Mouse (Mus musculus) lung, postnatal 0 days (tissue): Measurements from ENCODE around the gene Lce3b. TPM values are rescaled to one million over a fixed set of nuclear protein-coding genes. Genes with fewer than 3 reads are reported as not detected.
A peak's percentile ranks its signal among the peaks of the same experiment; 100 is the strongest.

ENCODE experiments used
- ATAC-seq: fragments of 200-750 bp; cut with Nextera tagmentation; 2 replicates; pipeline ENCODE4 v1.8.0; 2017; ENCODE audit warnings: moderate library complexity
- DNase-seq: peaks from one replicate; pipeline ENCODE4 v3.0.0-alpha.2; 2016; ENCODE audit warnings: low spot score
- H3K27ac ChIP-seq: fragments of 300-500 bp; sonication (generic); 2 replicates; pipeline ENCODE4 v1.5.1; 2014; ENCODE audit warnings: antibody characterized with exemption, mild to moderate bottlenecking, low read length, mixed read lengths
- H3K27me3 ChIP-seq: fragments of 300-500 bp; sonication (generic); replicated peaks from 2 replicates; pipeline ENCODE4 v1.6.1; 2014; ENCODE audit warnings: low read length, mixed read lengths; ENCODE audit not compliant: insufficient read depth
- H3K36me3 ChIP-seq: fragments of 300-500 bp; sonication (generic); 2 replicates; pipeline ENCODE4 v1.6.1; 2014; ENCODE audit warnings: low read length, mixed read lengths; ENCODE audit not compliant: insufficient read depth
- H3K4me1 ChIP-seq: fragments of 300-500 bp; sonication (generic); 2 replicates; pipeline ENCODE4 v1.6.1; 2014; ENCODE audit warnings: antibody characterized with exemption, low read depth, low read length, mixed read lengths; ENCODE audit not compliant: insufficient read depth
- H3K4me2 ChIP-seq: fragments of 300-500 bp; sonication (generic); replicated peaks from 2 replicates; pipeline ENCODE4 v1.6.1; 2014; ENCODE audit warnings: low read depth, mild to moderate bottlenecking, low read length, moderate library complexity, mixed read lengths
- H3K4me3 ChIP-seq: fragments of 300-500 bp; sonication (generic); 2 replicates; pipeline ENCODE4 v1.5.1; 2014; ENCODE audit warnings: low read depth, low read length
- H3K9ac ChIP-seq: fragments of 300-500 bp; sonication (generic); replicated peaks from 2 replicates; pipeline ENCODE4 v1.6.1; 2014; ENCODE audit warnings: low read depth, mild to moderate bottlenecking
- H3K9me3 ChIP-seq: fragments of 300-500 bp; sonication (generic); 2 replicates; pipeline ENCODE4 v1.6.1; 2016; ENCODE audit warnings: low read length, mixed read lengths
- CTCF ChIP-seq: IDR thresholded peaks from 2 replicates; pipeline ENCODE4 v1.5.1; 2016; ENCODE audit warnings: antibody characterized with exemption, mild to moderate bottlenecking
- EP300 ChIP-seq: IDR thresholded peaks from 2 replicates; pipeline ENCODE4 v1.6.1; 2016; ENCODE audit warnings: antibody characterized with exemption, mild to moderate bottlenecking, control low read depth
- WGBS: fragments of 180-500 bp; shearing (Covaris S2); extraction: QIAGEN DNeasy Blood & Tissue Kit; methylation state at CpG from one replicate; pipeline ENCODE4 v1.1.7; 2014; 5-methylcytosine and 5-hydroxymethylcytosine counted together
- polyA plus RNA-seq: library from polyadenylated mRNA; unstranded; fragments of >200 nt; fragmentation: Nextera tagmentation; extraction: Ambion mirVana; gene quantifications from 2 replicates; pipeline ENCODE4 v1.2.1, GENCODE M21; 2015

Lce3b gene
- polyA plus RNA-seq: not detected in 2 replicates

DNA sequence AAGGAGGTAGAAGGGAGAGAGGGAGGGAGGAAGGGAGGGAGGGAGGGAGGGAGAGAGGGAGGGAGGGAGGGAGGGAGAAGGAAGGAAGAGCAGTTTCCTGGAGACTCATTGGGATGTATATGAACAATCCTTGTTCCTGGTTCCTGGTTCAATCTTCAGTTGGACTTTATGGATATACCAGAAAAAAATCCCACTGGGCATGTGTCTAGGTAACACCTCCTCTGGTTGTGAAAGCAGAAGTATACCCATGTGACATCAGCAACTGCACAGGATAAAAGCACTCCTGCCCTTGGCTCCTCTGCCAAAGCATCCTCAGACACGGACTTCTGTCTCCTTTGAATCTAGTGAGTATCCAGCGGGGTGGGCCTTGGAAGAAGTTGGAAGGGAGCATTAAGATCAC, at the start of gene Lce3b:
TSS of gene Lce3b (plus strand) at position 301 of the 400 bp plus-strand sequence.
- TF ChIP-seq EP300 (no peak), CTCF (no peak)
- no peaks in the 10 kb centered on the region for H3K27me3 ChIP-seq
- H3K27ac ChIP-seq: no peak within 1 kb of the TSS
- no peak within 1 kb of the TSS for H3K4me2 ChIP-seq
- H3K36me3 ChIP-seq: no peaks in the 10 kb centered on the region
- no peak for DNase-seq
- no peaks in the 10 kb centered on the region for H3K4me1 ChIP-seq
- no peak within 1 kb of the TSS for H3K9ac ChIP-seq
- no peak for ATAC-seq
- 43% methylated on average over 2 of the region's 2 CpGs for WGBS
- no peak within 1 kb of the TSS for H3K4me3 ChIP-seq
- no peaks in the 10 kb centered on the region for H3K9me3 ChIP-seq

DNA sequence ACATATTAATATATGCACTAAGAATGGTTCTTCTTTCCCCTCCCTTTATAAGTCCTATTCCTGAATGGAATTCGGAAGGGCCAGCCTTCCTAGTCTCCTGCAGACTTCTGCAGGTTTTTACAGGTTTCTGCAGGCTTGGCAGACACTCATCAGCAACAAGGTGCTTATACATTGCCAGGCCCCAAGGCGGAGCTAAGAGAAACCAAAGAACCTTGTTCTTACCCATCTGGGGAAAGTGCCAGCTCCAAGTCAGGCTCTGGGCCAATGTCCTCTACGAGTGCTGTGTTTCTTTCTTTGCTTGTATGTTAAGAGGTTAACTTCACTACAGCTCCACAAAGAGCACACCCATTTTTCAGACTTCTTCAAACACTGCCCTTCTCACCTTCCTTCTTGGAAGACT, 38.7 kb upstream of the Lce3b start:
- ATAC-seq: peak; percentile 38

DNA sequence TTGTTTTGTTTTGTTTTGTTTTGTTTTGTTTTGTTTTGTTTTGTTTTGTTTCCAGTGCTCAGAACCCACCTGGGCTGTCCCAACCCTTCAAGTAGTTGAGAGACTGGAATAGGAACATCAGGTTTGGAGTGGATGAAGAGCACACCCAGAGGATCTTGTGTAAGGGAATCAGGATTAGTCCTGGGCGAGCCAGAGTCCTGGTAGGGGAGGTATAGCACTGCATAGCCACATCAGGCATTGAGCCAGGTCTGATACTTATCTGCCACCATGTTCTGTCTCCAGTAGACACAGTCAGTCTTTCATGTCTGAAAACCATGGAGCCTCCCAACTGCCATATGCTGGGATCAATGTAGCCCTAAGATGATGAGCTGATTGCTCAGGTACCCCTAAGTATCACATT, 38.3 kb upstream of the Lce3b start:
- WGBS: 32% methylated on average over 1 of the region's 1 CpGs
- no peaks in the 10 kb centered on the region for H3K27me3 ChIP-seq
- H3K9ac ChIP-seq: no peak overlapping the region
- no peak for TF ChIP-seq EP300
- TF ChIP-seq CTCF: no peak
- H3K27ac ChIP-seq: no peak overlapping the region
- H3K4me3 ChIP-seq: no peak overlapping the region
- no peak overlapping the region for H3K4me2 ChIP-seq
- no peak for DNase-seq
- no peaks in the 10 kb centered on the region for H3K36me3 ChIP-seq
- H3K9me3 ChIP-seq: no peaks in the 10 kb centered on the region
- ATAC-seq: no peak
- H3K4me1 ChIP-seq: no peaks in the 10 kb centered on the region

More for the DNA sequence above, 38.7 kb upstream of the Lce3b start:
- TF ChIP-seq EP300 (no peak), CTCF (no peak)
- Histone ChIP-seq H3K9me3 (no peaks in the 10 kb centered on the region), H3K4me3 (no peak overlapping the region), H3K4me2 (no peak overlapping the region), H3K4me1 (no peaks in the 10 kb centered on the region), H3K27me3 (no peaks in the 10 kb centered on the region), H3K27ac (no peak overlapping the region), H3K36me3 (no peaks in the 10 kb centered on the region), H3K9ac (no peak overlapping the region)
- WGBS: 31% methylated on average over 3 of the region's 3 CpGs
- peak; percentile 59 for DNase-seq

DNA sequence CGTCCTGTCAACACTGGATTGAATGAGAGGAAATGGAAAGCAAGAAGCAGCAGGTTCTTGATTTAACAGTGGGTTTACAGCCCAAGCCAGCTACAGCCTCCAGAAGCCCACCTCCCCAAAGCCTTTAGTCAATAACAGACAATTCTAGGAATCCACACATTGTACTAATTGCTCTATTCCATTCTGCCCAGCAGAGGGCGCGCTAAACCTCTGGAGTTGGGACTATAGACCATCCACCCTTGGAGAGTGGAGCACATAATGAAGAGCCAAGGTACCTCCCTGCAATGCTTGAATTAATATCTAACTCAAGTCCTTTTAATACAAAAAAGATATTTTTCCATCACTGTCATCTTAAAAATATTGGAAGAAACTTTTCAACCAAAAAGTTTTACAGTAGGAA, 29.8 kb upstream of the Lce3b start:
- WGBS: 14% methylated on average over 3 of the region's 3 CpGs
- Histone ChIP-seq H3K4me3 (no peak overlapping the region), H3K4me1 (no peaks in the 10 kb centered on the region), H3K36me3 (no peaks in the 10 kb centered on the region), H3K27ac (no peak overlapping the region), H3K9me3 (no peaks in the 10 kb centered on the region), H3K4me2 (no peak overlapping the region), H3K9ac (no peak overlapping the region), H3K27me3 (no peaks in the 10 kb centered on the region)
- ATAC-seq (no peak), DNase-seq (peak; percentile 14)
- TF ChIP-seq CTCF (peak; percentile 62), EP300 (no peak)

DNA sequence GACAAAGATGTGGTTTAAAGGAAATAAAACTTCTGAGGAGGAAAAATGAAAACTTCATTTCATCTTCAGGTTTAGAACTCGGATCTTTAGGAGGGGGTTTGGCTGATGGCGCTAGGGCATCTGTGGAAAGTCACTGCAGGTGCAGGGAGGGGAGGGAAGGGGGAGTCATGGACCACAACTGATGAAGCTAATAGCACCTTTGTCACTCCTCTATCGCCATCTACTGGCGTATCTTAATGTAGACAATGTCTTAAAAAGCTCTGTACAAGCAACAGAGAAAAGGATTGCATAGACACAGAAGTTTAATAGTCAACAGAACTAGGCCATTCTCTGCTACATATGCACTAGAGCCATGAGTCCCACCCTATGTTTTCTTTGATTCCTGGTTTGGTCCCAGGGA, 29.1 kb upstream of the Lce3b start:
- Histone ChIP-seq H3K9me3 (no peaks in the 10 kb centered on the region), H3K4me1 (no peaks in the 10 kb centered on the region), H3K4me2 (no peak overlapping the region), H3K27me3 (no peaks in the 10 kb centered on the region), H3K9ac (no peak overlapping the region), H3K4me3 (no peak overlapping the region), H3K36me3 (no peaks in the 10 kb centered on the region), H3K27ac (no peak overlapping the region)
- DNase-seq (peak; percentile 29), ATAC-seq (no peak)
- TF ChIP-seq CTCF: peak; percentile 26
- TF ChIP-seq EP300: no peak
- WGBS: 30% methylated on average over 4 of the region's 4 CpGs

DNA sequence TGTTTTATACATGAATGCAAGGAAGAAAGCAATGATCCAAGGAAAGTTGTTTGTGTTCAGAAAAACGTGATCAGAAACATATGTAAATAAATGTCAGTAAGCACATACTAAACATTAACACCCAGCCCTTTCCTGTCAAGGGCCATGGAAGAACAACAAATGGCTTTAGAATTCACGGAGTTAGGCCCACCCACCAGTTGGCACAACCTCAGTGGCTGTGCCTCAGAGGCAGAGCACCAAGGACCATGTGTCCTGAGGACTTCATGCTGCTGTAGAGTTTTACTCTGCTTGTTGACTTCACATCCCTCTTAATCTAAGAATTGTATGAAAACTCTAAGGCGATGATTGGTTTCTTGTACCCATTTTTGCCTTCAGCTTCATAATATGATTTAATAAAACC, 27.6 kb upstream of the Lce3b start:
- H3K4me2 ChIP-seq: no peak overlapping the region
- H3K27me3 ChIP-seq: no peaks in the 10 kb centered on the region
- H3K36me3 ChIP-seq: no peaks in the 10 kb centered on the region
- no peak overlapping the region for H3K9ac ChIP-seq
- 33% methylated on average over 3 of the region's 3 CpGs for WGBS
- H3K9me3 ChIP-seq: no peaks in the 10 kb centered on the region
- H3K4me3 ChIP-seq: no peak overlapping the region
- no peak for DNase-seq
- H3K4me1 ChIP-seq: no peaks in the 10 kb centered on the region
- TF ChIP-seq CTCF (no peak), EP300 (no peak)
- no peak overlapping the region for H3K27ac ChIP-seq
- ATAC-seq: no peak

DNA sequence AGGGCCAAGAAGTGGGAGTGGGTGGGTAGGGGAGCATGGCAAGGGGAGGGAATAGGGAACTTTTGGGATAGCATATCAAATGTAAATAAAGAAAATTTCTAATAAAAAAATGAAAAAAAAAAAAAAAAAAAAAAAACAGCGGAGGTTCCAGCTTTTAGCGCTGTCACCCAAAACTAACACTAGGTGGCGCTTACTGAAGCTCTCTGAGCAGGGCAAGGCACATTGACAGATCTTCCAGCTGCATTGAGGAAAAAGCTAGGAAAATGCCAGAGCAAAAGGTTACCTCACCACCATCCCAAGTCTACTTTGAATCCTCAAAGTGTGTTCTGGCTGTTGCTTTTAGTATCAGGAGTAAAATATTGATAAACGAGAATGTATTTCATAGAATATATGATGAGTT, 25.2 kb upstream of the Lce3b start:
- peak; percentile 64 for TF ChIP-seq CTCF
- TF ChIP-seq EP300: no peak
- peak; percentile 33 for DNase-seq

More for the DNA sequence above, 25.2 kb upstream of the Lce3b start:
- Histone ChIP-seq H3K4me1 (no peaks in the 10 kb centered on the region), H3K4me2 (no peak overlapping the region), H3K9me3 (no peaks in the 10 kb centered on the region), H3K27ac (no peak overlapping the region), H3K9ac (no peak overlapping the region), H3K36me3 (no peaks in the 10 kb centered on the region), H3K4me3 (no peak overlapping the region), H3K27me3 (no peaks in the 10 kb centered on the region)
- ATAC-seq: no peak
- 22% methylated on average over 4 of the region's 4 CpGs for WGBS
